Mouse (Mus musculus): ENCODE results near the gene Kat6b. TPM values are rescaled to one million over a fixed set of nuclear protein-coding genes. Genes with fewer than 3 reads are reported as not detected.
A peak's percentile ranks its signal among the peaks of the same experiment; 100 is the strongest.

The Kat6b gene
- polyA plus RNA-seq, 1 experiment: 9.5 TPM

- Histone ChIP-seq H3K36me3 (ENCODE audit: control insufficient read depth, insufficient read depth, low read length) (no peaks in the 10 kb centered on the region), H3K4me3 (ENCODE audit: insufficient read depth, low read depth, low read length) (no peak overlapping the region), H3K27me3 (replicated peaks; ENCODE audit: control insufficient read depth, insufficient read depth, low read length) (no peaks in the 10 kb centered on the region), H3K27ac (ENCODE audit: insufficient read depth, low read depth, low read length) (no peak overlapping the region), H3K4me1 (ENCODE audit: control insufficient read depth, insufficient read depth, low read length) (peaks cover 4% of the 10 kb centered on the region; the same call in 1 of the 2 replicates)
- WGBS: 67% methylated on average over 3 of the region's 3 CpGs
- DNase-seq: no peak
- no peak for TF ChIP-seq CTCF (conservative IDR thresholded peaks at IDR 0.05; ENCODE audit: insufficient read depth, insufficient read length, low read depth, low read length)
- no peak for TF ChIP-seq POLR2A (IDR thresholded peaks at IDR 0.05; ENCODE audit: low read depth, low read length)
These were observed 66.7 kb downstream of the Kat6b start for GRCm38 (mm10) chr14:21547965-21548364.

GRCm38 (mm10) chr14:21548952-21549607 lies 67.8 kb downstream of the Kat6b start:
- H3K27ac ChIP-seq (ENCODE audit: insufficient read depth, low read depth, low read length): no peak overlapping the region
- H3K36me3 ChIP-seq (ENCODE audit: control insufficient read depth, insufficient read depth, low read length): no peaks in the 10 kb centered on the region
- peaks cover 4% of the 10 kb centered on the region; the same call in 1 of the 2 replicates for H3K4me1 ChIP-seq (ENCODE audit: control insufficient read depth, insufficient read depth, low read length)
- H3K27me3 ChIP-seq (replicated peaks; ENCODE audit: control insufficient read depth, insufficient read depth, low read length): no peaks in the 10 kb centered on the region
- WGBS: 86% methylated on average over 6 of the region's 6 CpGs
- TF ChIP-seq POLR2A (IDR thresholded peaks at IDR 0.05; ENCODE audit: low read depth, low read length) (no peak), CTCF (conservative IDR thresholded peaks at IDR 0.05; ENCODE audit: insufficient read depth, insufficient read length, low read depth, low read length) (no peak)
- no peak for DNase-seq
- H3K4me3 ChIP-seq (ENCODE audit: insufficient read depth, low read depth, low read length): no peak overlapping the region

- Histone ChIP-seq H3K4me1 (ENCODE audit: control insufficient read depth, insufficient read depth, low read length) (peaks cover 4% of the 10 kb centered on the region; the same call in 1 of the 2 replicates), H3K27me3 (replicated peaks; ENCODE audit: control insufficient read depth, insufficient read depth, low read length) (no peaks in the 10 kb centered on the region), H3K36me3 (ENCODE audit: control insufficient read depth, insufficient read depth, low read length) (no peaks in the 10 kb centered on the region), H3K27ac (ENCODE audit: insufficient read depth, low read depth, low read length) (no peak overlapping the region), H3K4me3 (ENCODE audit: insufficient read depth, low read depth, low read length) (no peak overlapping the region)
- WGBS: 88% methylated on average over 6 of the region's 6 CpGs
- TF ChIP-seq CTCF (conservative IDR thresholded peaks at IDR 0.05; ENCODE audit: insufficient read depth, insufficient read length, low read depth, low read length) (no peak), POLR2A (IDR thresholded peaks at IDR 0.05; ENCODE audit: low read depth, low read length) (no peak)
- no peak for DNase-seq
These were observed 68.4 kb downstream of the Kat6b start for GRCm38 (mm10) chr14:21549608-21550115.

- no peak for DNase-seq
- Histone ChIP-seq H3K27ac (ENCODE audit: insufficient read depth, low read depth, low read length) (no peak overlapping the region), H3K27me3 (replicated peaks; ENCODE audit: control insufficient read depth, insufficient read depth, low read length) (no peaks in the 10 kb centered on the region), H3K36me3 (ENCODE audit: control insufficient read depth, insufficient read depth, low read length) (no peaks in the 10 kb centered on the region), H3K4me1 (ENCODE audit: control insufficient read depth, insufficient read depth, low read length) (0 out of 2 replicates have a peak, but pooled peaks cover under 1% of the 10 kb centered on the region), H3K4me3 (ENCODE audit: insufficient read depth, low read depth, low read length) (no peak overlapping the region)
- no peak for TF ChIP-seq CTCF (conservative IDR thresholded peaks at IDR 0.05; ENCODE audit: insufficient read depth, insufficient read length, low read depth, low read length)
- TF ChIP-seq POLR2A (IDR thresholded peaks at IDR 0.05; ENCODE audit: low read depth, low read length): no peak
- 77% methylated on average over 7 of the region's 7 CpGs for WGBS
These were observed 69.3 kb downstream of the Kat6b start for GRCm38 (mm10) chr14:21550576-21550975.

- Histone ChIP-seq H3K4me3 (ENCODE audit: insufficient read depth, low read depth, low read length) (no peak overlapping the region), H3K4me1 (ENCODE audit: control insufficient read depth, insufficient read depth, low read length) (no peaks in the 10 kb centered on the region), H3K36me3 (ENCODE audit: control insufficient read depth, insufficient read depth, low read length) (no peaks in the 10 kb centered on the region), H3K27ac (ENCODE audit: insufficient read depth, low read depth, low read length) (no peak overlapping the region), H3K27me3 (replicated peaks; ENCODE audit: control insufficient read depth, insufficient read depth, low read length) (no peaks in the 10 kb centered on the region)
- WGBS: 90% methylated on average over 7 of the region's 7 CpGs
- DNase-seq: no peak
- TF ChIP-seq CTCF (conservative IDR thresholded peaks at IDR 0.05; ENCODE audit: insufficient read depth, insufficient read length, low read depth, low read length): no peak
- TF ChIP-seq POLR2A (IDR thresholded peaks at IDR 0.05; ENCODE audit: low read depth, low read length): no peak
These were observed 70.4 kb downstream of the Kat6b start for GRCm38 (mm10) chr14:21551655-21552054.

DNA sequence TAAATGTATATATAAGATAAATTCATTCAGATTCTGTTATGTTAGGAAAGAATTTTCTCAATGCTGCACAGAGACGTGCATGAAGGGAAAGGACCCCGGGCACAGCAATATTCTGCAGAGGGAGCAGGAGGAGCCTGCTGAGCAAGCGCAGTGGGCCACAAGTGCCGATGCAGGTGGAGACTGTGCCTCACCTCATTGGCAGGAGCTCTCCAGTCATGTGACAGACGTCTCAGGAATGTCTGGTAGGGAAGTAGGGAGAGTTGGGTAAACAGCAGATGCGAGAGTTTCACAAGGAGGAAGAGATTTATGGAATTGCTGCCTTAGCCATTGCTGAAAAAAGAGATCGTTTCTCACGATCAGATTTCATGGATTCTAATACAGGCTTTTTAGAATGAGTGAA lies 71.7 kb downstream of the Kat6b start:
- Histone ChIP-seq H3K27me3 (replicated peaks; ENCODE audit: control insufficient read depth, insufficient read depth, low read length) (no peaks in the 10 kb centered on the region), H3K27ac (ENCODE audit: insufficient read depth, low read depth, low read length) (no peak overlapping the region), H3K4me3 (ENCODE audit: insufficient read depth, low read depth, low read length) (no peak overlapping the region), H3K36me3 (ENCODE audit: control insufficient read depth, insufficient read depth, low read length) (no peaks in the 10 kb centered on the region), H3K4me1 (ENCODE audit: control insufficient read depth, insufficient read depth, low read length) (no peaks in the 10 kb centered on the region)
- WGBS: 41% methylated on average over 8 of the region's 8 CpGs
- peak; percentile 40 for DNase-seq
- TF ChIP-seq POLR2A (IDR thresholded peaks at IDR 0.05; ENCODE audit: low read depth, low read length) (no peak), CTCF (conservative IDR thresholded peaks at IDR 0.05; ENCODE audit: insufficient read depth, insufficient read length, low read depth, low read length) (no peak)

DNA sequence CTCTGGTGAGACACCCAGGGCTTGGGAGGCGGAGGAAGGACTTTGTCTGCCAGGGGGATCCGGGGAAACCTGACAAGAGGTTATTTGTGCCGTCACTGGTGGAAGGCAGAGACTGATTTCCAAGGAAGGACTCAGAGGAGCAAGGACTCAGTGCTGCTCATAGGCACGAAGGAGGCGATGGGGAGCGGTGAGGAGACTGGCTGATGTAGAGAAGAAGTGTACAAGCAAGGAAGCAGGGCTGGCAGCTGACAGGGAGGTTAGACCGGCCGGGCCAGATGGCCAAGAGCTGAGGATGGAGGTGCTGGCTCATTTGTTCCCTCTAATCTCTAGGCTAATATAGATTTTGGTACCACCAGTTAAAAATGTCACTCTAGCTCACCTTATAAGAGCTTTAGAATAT lies 72.8 kb downstream of the Kat6b start:
- H3K27me3 ChIP-seq (replicated peaks; ENCODE audit: control insufficient read depth, insufficient read depth, low read length): no peaks in the 10 kb centered on the region
- no peak for DNase-seq
- TF ChIP-seq POLR2A (IDR thresholded peaks at IDR 0.05; ENCODE audit: low read depth, low read length): no peak
- no peak for TF ChIP-seq CTCF (conservative IDR thresholded peaks at IDR 0.05; ENCODE audit: insufficient read depth, insufficient read length, low read depth, low read length)
- H3K4me1 ChIP-seq (ENCODE audit: control insufficient read depth, insufficient read depth, low read length): 0 out of 2 replicates have a peak, but pooled peaks cover 2% of the 10 kb centered on the region
- H3K27ac ChIP-seq (ENCODE audit: insufficient read depth, low read depth, low read length): no peak overlapping the region
- no peak overlapping the region for H3K4me3 ChIP-seq (ENCODE audit: insufficient read depth, low read depth, low read length)
- WGBS: 82% methylated on average over 8 of the region's 8 CpGs
- no peaks in the 10 kb centered on the region for H3K36me3 ChIP-seq (ENCODE audit: control insufficient read depth, insufficient read depth, low read length)

Measured in kidney, adult 2 months (tissue).